Mouse (Mus musculus): Measurements from ENCODE around the gene Ywhae. TPM values are rescaled to one million over a fixed set of nuclear protein-coding genes. Genes with fewer than 3 reads are reported as not detected.

Gene Ywhae
- polyA plus RNA-seq, 1 experiment from 2014 or later, result 1,584 TPM

GRCm38 (mm10) chr11:75751082-75751481 is 18.4 kb downstream of the Ywhae start:
- Histone ChIP-seq H3K9ac (ENCODE audit: low read depth, low read length) (no peak overlapping the region), H3K27ac (ENCODE audit: low read length) (no peak overlapping the region), H3K4me2 (ENCODE audit: low read length) (no peak overlapping the region), H3K36me3 (ENCODE audit: control insufficient read depth, insufficient read depth, low read length) (no peaks in the 10 kb centered on the region), H3K4me1 (ENCODE audit: control insufficient read depth, insufficient read depth, low read length) (peaks cover 22% of the 10 kb centered on the region), H3K9me3 (replicated peaks; ENCODE audit: control insufficient read depth, low read length, poor library complexity, severe bottlenecking) (no peaks in the 10 kb centered on the region), H3K4me3 (ENCODE audit: low read depth, low read length) (no peak overlapping the region), H3K27me3 (ENCODE audit: control insufficient read depth, insufficient read depth, low read depth, low read length) (no peaks in the 10 kb centered on the region)
- WGBS, result 73% methylated on average over 4 of the region's 4 CpGs
- no peak for ATAC-seq

- H3K27ac ChIP-seq (ENCODE audit: low read length), result no peak overlapping the region
- peaks cover 27% of the 10 kb centered on the region for H3K36me3 ChIP-seq (ENCODE audit: control insufficient read depth, insufficient read depth, low read length)
- H3K9me3 ChIP-seq (replicated peaks; ENCODE audit: control insufficient read depth, low read length, poor library complexity, severe bottlenecking), result no peaks in the 10 kb centered on the region
- no peaks in the 10 kb centered on the region for H3K27me3 ChIP-seq (ENCODE audit: control insufficient read depth, insufficient read depth, low read depth, low read length)
- no peak overlapping the region for H3K9ac ChIP-seq (ENCODE audit: low read depth, low read length)
- WGBS, result 94% methylated on average over 8 of the region's 8 CpGs
- ATAC-seq, result no peak
- H3K4me2 ChIP-seq (ENCODE audit: low read length), result no peak overlapping the region
- peaks cover 2% of the 10 kb centered on the region for H3K4me1 ChIP-seq (ENCODE audit: control insufficient read depth, insufficient read depth, low read length)
- H3K4me3 ChIP-seq (ENCODE audit: low read depth, low read length), result no peak overlapping the region
Observed at GRCm38 (mm10) chr11:75756687-75757086, 24.0 kb downstream of the Ywhae start.

- WGBS, result 93% methylated on average over 1 of the region's 1 CpGs
Observed at GRCm38 (mm10) chr11:75758553-75758952, 25.9 kb downstream of the Ywhae start.

GRCm38 (mm10) chr11:75760785-75761184 is 28.1 kb downstream of the Ywhae start:
- ATAC-seq, result no peak
- H3K27me3 ChIP-seq (ENCODE audit: control insufficient read depth, insufficient read depth, low read depth, low read length), result no peaks in the 10 kb centered on the region
- H3K36me3 ChIP-seq (ENCODE audit: control insufficient read depth, insufficient read depth, low read length), result peaks cover 34% of the 10 kb centered on the region
- H3K4me1 ChIP-seq (ENCODE audit: control insufficient read depth, insufficient read depth, low read length), result no peaks in the 10 kb centered on the region
- H3K4me2 ChIP-seq (ENCODE audit: low read length), result no peak overlapping the region
- H3K9me3 ChIP-seq (replicated peaks; ENCODE audit: control insufficient read depth, low read length, poor library complexity, severe bottlenecking), result no peaks in the 10 kb centered on the region
- H3K9ac ChIP-seq (ENCODE audit: low read depth, low read length), result no peak overlapping the region
- no peak overlapping the region for H3K27ac ChIP-seq (ENCODE audit: low read length)
- WGBS, result 92% methylated on average over 5 of the region's 5 CpGs
- no peak overlapping the region for H3K4me3 ChIP-seq (ENCODE audit: low read depth, low read length)

More at GRCm38 (mm10) chr11:75758553-75758952, 25.9 kb downstream of the Ywhae start:
- Histone ChIP-seq H3K27me3 (ENCODE audit: control insufficient read depth, insufficient read depth, low read depth, low read length) (no peaks in the 10 kb centered on the region), H3K9me3 (replicated peaks; ENCODE audit: control insufficient read depth, low read length, poor library complexity, severe bottlenecking) (no peaks in the 10 kb centered on the region), H3K36me3 (ENCODE audit: control insufficient read depth, insufficient read depth, low read length) (peaks cover 27% of the 10 kb centered on the region), H3K4me2 (ENCODE audit: low read length) (no peak overlapping the region), H3K4me1 (ENCODE audit: control insufficient read depth, insufficient read depth, low read length) (no peaks in the 10 kb centered on the region), H3K4me3 (ENCODE audit: low read depth, low read length) (no peak overlapping the region), H3K27ac (ENCODE audit: low read length) (no peak overlapping the region), H3K9ac (ENCODE audit: low read depth, low read length) (no peak overlapping the region)
- ATAC-seq, result no peak

GRCm38 (mm10) chr11:75762708-75763107 is 30.0 kb downstream of the Ywhae start:
- Histone ChIP-seq H3K4me1 (ENCODE audit: control insufficient read depth, insufficient read depth, low read length) (no peaks in the 10 kb centered on the region), H3K27me3 (ENCODE audit: control insufficient read depth, insufficient read depth, low read depth, low read length) (no peaks in the 10 kb centered on the region), H3K9me3 (replicated peaks; ENCODE audit: control insufficient read depth, low read length, poor library complexity, severe bottlenecking) (no peaks in the 10 kb centered on the region), H3K36me3 (ENCODE audit: control insufficient read depth, insufficient read depth, low read length) (peaks cover 37% of the 10 kb centered on the region), H3K27ac (ENCODE audit: low read length) (no peak overlapping the region), H3K9ac (ENCODE audit: low read depth, low read length) (no peak overlapping the region), H3K4me2 (ENCODE audit: low read length) (no peak overlapping the region), H3K4me3 (ENCODE audit: low read depth, low read length) (no peak overlapping the region)
- ATAC-seq, result no peak
- WGBS, result 87% methylated on average over 2 of the region's 2 CpGs

- H3K9ac ChIP-seq (ENCODE audit: low read depth, low read length), result no peak overlapping the region
- no peaks in the 10 kb centered on the region for H3K27me3 ChIP-seq (ENCODE audit: control insufficient read depth, insufficient read depth, low read depth, low read length)
- H3K4me1 ChIP-seq (ENCODE audit: control insufficient read depth, insufficient read depth, low read length), result peaks cover 6% of the 10 kb centered on the region; the same call in 1 of the 2 replicates
- H3K36me3 ChIP-seq (ENCODE audit: control insufficient read depth, insufficient read depth, low read length), result peaks cover 28% of the 10 kb centered on the region
- WGBS, result 87% methylated on average over 4 of the region's 4 CpGs
- no peak for ATAC-seq
- H3K9me3 ChIP-seq (replicated peaks; ENCODE audit: control insufficient read depth, low read length, poor library complexity, severe bottlenecking), result no peaks in the 10 kb centered on the region
- H3K27ac ChIP-seq (ENCODE audit: low read length), result no peak overlapping the region
- H3K4me2 ChIP-seq (ENCODE audit: low read length), result no peak overlapping the region
- no peak overlapping the region for H3K4me3 ChIP-seq (ENCODE audit: low read depth, low read length)
Observed at GRCm38 (mm10) chr11:75764521-75765023, 31.9 kb downstream of the Ywhae start.

- Histone ChIP-seq H3K36me3 (ENCODE audit: control insufficient read depth, insufficient read depth, low read length) (peaks cover 24% of the 10 kb centered on the region), H3K4me1 (ENCODE audit: control insufficient read depth, insufficient read depth, low read length) (peaks cover 9% of the 10 kb centered on the region; the same call in 1 of the 2 replicates), H3K4me3 (ENCODE audit: low read depth, low read length) (no peak overlapping the region), H3K4me2 (ENCODE audit: low read length) (no peak overlapping the region), H3K9me3 (replicated peaks; ENCODE audit: control insufficient read depth, low read length, poor library complexity, severe bottlenecking) (no peaks in the 10 kb centered on the region), H3K27me3 (ENCODE audit: control insufficient read depth, insufficient read depth, low read depth, low read length) (no peaks in the 10 kb centered on the region), H3K9ac (ENCODE audit: low read depth, low read length) (no peak overlapping the region), H3K27ac (ENCODE audit: low read length) (no peak overlapping the region)
- 81% methylated on average over 8 of the region's 8 CpGs for WGBS
- ATAC-seq, result no peak
Observed at GRCm38 (mm10) chr11:75765161-75765560, 32.5 kb downstream of the Ywhae start.

GRCm38 (mm10) chr11:75767014-75767413 is 34.3 kb downstream of the Ywhae start:
- WGBS, result 78% methylated on average over 2 of the region's 2 CpGs
- Histone ChIP-seq H3K4me3 (ENCODE audit: low read depth, low read length) (no peak overlapping the region), H3K4me2 (ENCODE audit: low read length) (no peak overlapping the region), H3K9me3 (replicated peaks; ENCODE audit: control insufficient read depth, low read length, poor library complexity, severe bottlenecking) (no peaks in the 10 kb centered on the region), H3K9ac (ENCODE audit: low read depth, low read length) (no peak overlapping the region), H3K27me3 (ENCODE audit: control insufficient read depth, insufficient read depth, low read depth, low read length) (no peaks in the 10 kb centered on the region), H3K4me1 (ENCODE audit: control insufficient read depth, insufficient read depth, low read length) (peaks cover 9% of the 10 kb centered on the region; the same call in 1 of the 2 replicates), H3K27ac (ENCODE audit: low read length) (no peak overlapping the region), H3K36me3 (ENCODE audit: control insufficient read depth, insufficient read depth, low read length) (peaks cover 24% of the 10 kb centered on the region)
- ATAC-seq, result no peak

GRCm38 (mm10) chr11:75768091-75768989 is 35.7 kb downstream of the Ywhae start:
- ATAC-seq, result no peak
- Histone ChIP-seq H3K9me3 (replicated peaks; ENCODE audit: control insufficient read depth, low read length, poor library complexity, severe bottlenecking) (no peaks in the 10 kb centered on the region), H3K4me3 (ENCODE audit: low read depth, low read length) (no peak overlapping the region), H3K36me3 (ENCODE audit: control insufficient read depth, insufficient read depth, low read length) (peaks cover 24% of the 10 kb centered on the region), H3K4me1 (ENCODE audit: control insufficient read depth, insufficient read depth, low read length) (peaks cover 9% of the 10 kb centered on the region; the same call in 1 of the 2 replicates), H3K4me2 (ENCODE audit: low read length) (no peak overlapping the region), H3K27me3 (ENCODE audit: control insufficient read depth, insufficient read depth, low read depth, low read length) (no peaks in the 10 kb centered on the region), H3K27ac (ENCODE audit: low read length) (no peak overlapping the region), H3K9ac (ENCODE audit: low read depth, low read length) (no peak overlapping the region)
- WGBS, result 56% methylated on average over 6 of the region's 6 CpGs

Data from midbrain, embryonic 16.5 days (tissue).